Mouse (Mus musculus): ENCODE measurements around the gene Inka1. TPM values are rescaled to one million over a fixed set of nuclear protein-coding genes. Genes with fewer than 3 reads are reported as not detected.
A peak's percentile ranks its signal among the peaks of the same experiment; 100 is the strongest.

Gene Inka1
- polyA plus RNA-seq, 1 experiment, result 4.8 TPM

DNA sequence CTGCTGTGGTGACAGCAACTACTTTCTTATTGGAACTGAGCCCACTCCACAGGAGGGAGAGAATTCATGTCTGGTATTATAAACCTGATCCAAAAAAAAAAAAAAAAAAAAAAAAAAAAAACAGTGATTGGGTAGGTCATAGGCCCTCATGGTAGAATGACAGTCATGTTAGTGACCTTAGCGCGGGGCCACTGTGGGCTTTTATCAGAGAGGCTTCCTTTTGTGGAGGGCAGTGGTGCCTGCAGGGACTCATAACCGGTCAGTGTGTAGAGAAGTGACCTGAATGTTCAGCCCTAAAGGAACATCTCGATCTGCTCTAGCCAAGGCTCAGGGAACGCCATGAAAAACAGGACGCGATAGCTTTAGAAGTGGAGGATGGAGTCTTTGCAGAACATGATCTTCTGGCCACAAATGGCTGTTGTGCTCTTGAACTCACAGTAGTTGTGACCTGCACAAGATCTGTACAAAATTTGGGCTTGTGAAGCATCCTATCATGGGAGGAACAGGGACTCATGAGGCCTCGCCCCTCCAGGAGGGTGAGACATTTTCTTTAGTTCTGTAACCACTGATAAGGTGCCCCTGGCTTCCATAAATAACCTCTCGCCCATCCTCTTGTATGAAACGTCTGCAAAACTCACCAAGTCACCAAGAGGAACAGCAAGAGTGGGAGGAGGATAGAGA, 11.0 kb downstream of the Inka1 start:
- no peak for TF ChIP-seq CTCF (IDR thresholded peaks at IDR 0.05; ENCODE audit: extremely low read depth, insufficient read depth, low read length)
- no peak for TF ChIP-seq POLR2A (IDR thresholded peaks at IDR 0.05; ENCODE audit: extremely low read depth, insufficient read depth, low read length)
- Histone ChIP-seq H3K4me1 (ENCODE audit: control insufficient read depth, insufficient read depth, low read length) (no peaks in the 10 kb centered on the region), H3K4me3 (ENCODE audit: insufficient read depth, low read length) (no peak overlapping the region), H3K27ac (ENCODE audit: insufficient read depth, low read length) (no peak overlapping the region)

DNA sequence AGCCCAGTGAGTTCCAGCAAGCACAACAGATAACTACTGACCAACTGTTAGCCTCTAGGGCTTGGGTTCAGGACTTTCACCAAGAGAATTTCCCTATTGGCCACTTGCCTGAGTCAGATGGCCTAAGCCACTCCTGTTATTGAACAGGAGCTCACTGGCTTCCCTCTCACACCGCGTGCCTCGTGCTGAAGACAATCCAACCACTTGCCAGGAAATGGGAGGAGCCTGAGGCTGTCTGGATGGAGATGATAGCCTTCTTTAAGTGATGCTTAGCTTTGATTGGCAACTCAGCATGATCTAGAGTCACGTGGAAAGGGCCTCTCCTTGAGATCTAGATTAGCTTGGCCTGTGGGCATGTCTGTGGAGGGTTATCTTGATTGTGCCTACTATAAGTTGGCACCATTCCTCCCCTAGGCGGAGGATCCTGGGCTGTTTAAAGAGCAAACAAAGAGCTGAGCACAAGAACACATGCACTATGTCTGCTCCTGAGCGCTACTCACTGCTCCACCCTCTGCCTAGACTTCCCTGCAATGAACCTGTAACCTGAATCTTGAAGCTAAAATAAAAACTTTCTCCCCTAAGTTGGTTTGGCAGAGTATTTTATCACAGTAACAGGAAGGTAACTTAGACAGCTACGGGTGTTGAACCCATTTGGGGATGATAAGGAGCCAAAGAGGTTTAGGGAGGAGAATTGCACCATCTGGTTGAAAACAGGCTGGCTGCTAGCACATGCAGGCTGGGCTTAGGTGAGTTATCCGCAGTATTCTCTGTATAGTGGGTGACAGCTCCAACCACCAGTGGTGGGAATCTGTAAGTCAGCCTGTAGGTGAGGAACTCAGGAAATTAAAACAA, 13.8 kb downstream of the Inka1 start:
- TF ChIP-seq CTCF (IDR thresholded peaks at IDR 0.05; ENCODE audit: extremely low read depth, insufficient read depth, low read length) (no peak), POLR2A (IDR thresholded peaks at IDR 0.05; ENCODE audit: extremely low read depth, insufficient read depth, low read length) (no peak)
- Histone ChIP-seq H3K4me1 (ENCODE audit: control insufficient read depth, insufficient read depth, low read length) (no peaks in the 10 kb centered on the region), H3K4me3 (ENCODE audit: insufficient read depth, low read length) (no peak overlapping the region), H3K27ac (ENCODE audit: insufficient read depth, low read length) (no peak overlapping the region)

DNA sequence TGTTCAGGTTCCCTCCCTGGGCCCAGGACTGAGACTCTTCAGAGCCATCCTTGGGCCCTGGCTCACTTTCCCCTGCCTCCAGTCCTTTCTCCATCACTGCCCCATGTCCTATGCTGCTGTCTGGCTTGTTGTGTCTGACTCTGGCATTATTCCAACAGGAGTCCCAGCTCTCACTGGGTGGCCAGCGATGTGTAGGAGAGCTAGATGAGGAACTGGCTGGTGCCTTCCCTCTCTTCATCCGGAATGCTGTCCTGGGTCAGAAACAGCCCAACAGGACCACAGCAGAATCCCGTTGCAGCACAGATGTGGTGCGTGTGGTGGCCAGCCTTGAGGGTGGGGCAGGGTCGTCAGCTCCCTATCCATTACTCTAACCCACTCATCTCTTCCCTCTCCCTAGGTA, 15.4 kb downstream of the Inka1 start:
- no peak overlapping the region for H3K27ac ChIP-seq (ENCODE audit: insufficient read depth, low read length)
- H3K4me3 ChIP-seq (ENCODE audit: insufficient read depth, low read length), result no peak overlapping the region
- no peak for TF ChIP-seq CTCF (IDR thresholded peaks at IDR 0.05; ENCODE audit: extremely low read depth, insufficient read depth, low read length)
- TF ChIP-seq POLR2A (IDR thresholded peaks at IDR 0.05; ENCODE audit: extremely low read depth, insufficient read depth, low read length), result no peak
- H3K4me1 ChIP-seq (ENCODE audit: control insufficient read depth, insufficient read depth, low read length), result no peaks in the 10 kb centered on the region

DNA sequence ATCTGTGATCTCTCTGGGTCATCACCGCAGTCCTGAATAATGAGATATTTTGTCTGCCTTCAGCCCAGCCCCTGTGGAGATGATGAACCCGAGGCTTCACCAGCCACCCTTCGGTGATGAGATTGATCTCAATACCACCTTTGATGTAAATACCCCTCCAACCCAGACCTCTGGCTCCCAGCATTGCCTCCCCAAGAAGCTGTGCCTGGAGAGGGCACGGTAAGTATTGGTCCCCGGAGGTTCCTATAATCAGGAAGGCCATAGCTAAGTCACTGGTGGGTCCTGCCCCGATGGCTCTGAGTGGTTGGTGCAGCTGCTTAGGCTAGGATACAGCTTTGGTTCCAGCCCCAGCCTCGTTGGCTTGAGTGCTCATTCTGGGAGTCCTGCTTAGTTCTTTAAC, 17.1 kb downstream of the Inka1 start:
- Histone ChIP-seq H3K27ac (ENCODE audit: insufficient read depth, low read length) (no peak overlapping the region), H3K4me1 (ENCODE audit: control insufficient read depth, insufficient read depth, low read length) (no peaks in the 10 kb centered on the region), H3K4me3 (ENCODE audit: insufficient read depth, low read length) (no peak overlapping the region)
- no peak for TF ChIP-seq CTCF (IDR thresholded peaks at IDR 0.05; ENCODE audit: extremely low read depth, insufficient read depth, low read length)
- TF ChIP-seq POLR2A (IDR thresholded peaks at IDR 0.05; ENCODE audit: extremely low read depth, insufficient read depth, low read length), result no peak

GRCm38 (mm10) chr9:107967437-107967836, 18.2 kb downstream of the Inka1 start:
- H3K4me3 ChIP-seq (ENCODE audit: insufficient read depth, low read length), result no peak overlapping the region
- no peak overlapping the region for H3K27ac ChIP-seq (ENCODE audit: insufficient read depth, low read length)
- no peaks in the 10 kb centered on the region for H3K4me1 ChIP-seq (ENCODE audit: control insufficient read depth, insufficient read depth, low read length)
- no peak for TF ChIP-seq POLR2A (IDR thresholded peaks at IDR 0.05; ENCODE audit: extremely low read depth, insufficient read depth, low read length)
- TF ChIP-seq CTCF (IDR thresholded peaks at IDR 0.05; ENCODE audit: extremely low read depth, insufficient read depth, low read length), result no peak

DNA sequence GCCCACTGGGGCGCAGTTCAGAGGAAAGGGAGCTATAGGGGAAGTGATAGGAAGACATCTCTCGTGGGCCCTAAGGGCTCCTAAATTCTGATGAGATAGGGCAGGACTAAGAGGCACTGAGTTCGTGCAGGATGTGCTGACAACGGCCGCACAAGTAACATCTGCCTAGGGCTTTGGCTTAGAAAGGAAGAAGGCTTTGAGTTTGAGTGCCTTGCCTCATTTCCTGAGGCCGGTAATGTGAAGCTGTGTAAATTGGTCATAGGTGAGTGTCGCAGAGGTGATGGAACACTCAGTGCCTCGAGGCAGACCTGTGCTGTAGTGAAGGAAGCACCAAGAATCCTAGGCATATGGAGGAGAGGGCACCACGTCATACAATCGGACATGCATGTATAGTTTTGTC, 19.0 kb downstream of the Inka1 start:
- Histone ChIP-seq H3K4me1 (ENCODE audit: control insufficient read depth, insufficient read depth, low read length) (peaks cover 2% of the 10 kb centered on the region; the same call in 1 of the 2 replicates), H3K27ac (ENCODE audit: insufficient read depth, low read length) (no peak overlapping the region), H3K4me3 (ENCODE audit: insufficient read depth, low read length) (no peak overlapping the region)
- TF ChIP-seq POLR2A (IDR thresholded peaks at IDR 0.05; ENCODE audit: extremely low read depth, insufficient read depth, low read length), result no peak
- no peak for TF ChIP-seq CTCF (IDR thresholded peaks at IDR 0.05; ENCODE audit: extremely low read depth, insufficient read depth, low read length)

- Histone ChIP-seq H3K4me1 (ENCODE audit: control insufficient read depth, insufficient read depth, low read length) (peaks cover 2% of the 10 kb centered on the region; the same call in 1 of the 2 replicates), H3K27ac (ENCODE audit: insufficient read depth, low read length) (no peak overlapping the region), H3K4me3 (ENCODE audit: insufficient read depth, low read length) (no peak overlapping the region)
- TF ChIP-seq CTCF (IDR thresholded peaks at IDR 0.05; ENCODE audit: extremely low read depth, insufficient read depth, low read length) (no peak), POLR2A (IDR thresholded peaks at IDR 0.05; ENCODE audit: extremely low read depth, insufficient read depth, low read length) (no peak)
These were observed 21.0 kb downstream of the Inka1 start for GRCm38 (mm10) chr9:107964681-107965080.

GRCm38 (mm10) chr9:107963700-107964099, 22.0 kb downstream of the Inka1 start:
- Histone ChIP-seq H3K4me3 (ENCODE audit: insufficient read depth, low read length) (no peak overlapping the region), H3K4me1 (ENCODE audit: control insufficient read depth, insufficient read depth, low read length) (peaks cover 2% of the 10 kb centered on the region; the same call in 1 of the 2 replicates), H3K27ac (ENCODE audit: insufficient read depth, low read length) (no peak overlapping the region)
- TF ChIP-seq CTCF (IDR thresholded peaks at IDR 0.05; ENCODE audit: extremely low read depth, insufficient read depth, low read length) (peak; percentile 96), POLR2A (IDR thresholded peaks at IDR 0.05; ENCODE audit: extremely low read depth, insufficient read depth, low read length) (no peak)

- H3K4me1 ChIP-seq (ENCODE audit: control insufficient read depth, insufficient read depth, low read length), result peaks cover 2% of the 10 kb centered on the region; the same call in 1 of the 2 replicates
- no peak overlapping the region for H3K27ac ChIP-seq (ENCODE audit: insufficient read depth, low read length)
- H3K4me3 ChIP-seq (ENCODE audit: insufficient read depth, low read length), result no peak overlapping the region
- TF ChIP-seq POLR2A (IDR thresholded peaks at IDR 0.05; ENCODE audit: extremely low read depth, insufficient read depth, low read length), result no peak
- no peak for TF ChIP-seq CTCF (IDR thresholded peaks at IDR 0.05; ENCODE audit: extremely low read depth, insufficient read depth, low read length)
These were observed 22.8 kb downstream of the Inka1 start for GRCm38 (mm10) chr9:107962916-107963315.

All from cortical plate, adult 2 months (tissue).